Mouse (Mus musculus): Measurements from ENCODE around the gene Adgrl1.

DNA sequence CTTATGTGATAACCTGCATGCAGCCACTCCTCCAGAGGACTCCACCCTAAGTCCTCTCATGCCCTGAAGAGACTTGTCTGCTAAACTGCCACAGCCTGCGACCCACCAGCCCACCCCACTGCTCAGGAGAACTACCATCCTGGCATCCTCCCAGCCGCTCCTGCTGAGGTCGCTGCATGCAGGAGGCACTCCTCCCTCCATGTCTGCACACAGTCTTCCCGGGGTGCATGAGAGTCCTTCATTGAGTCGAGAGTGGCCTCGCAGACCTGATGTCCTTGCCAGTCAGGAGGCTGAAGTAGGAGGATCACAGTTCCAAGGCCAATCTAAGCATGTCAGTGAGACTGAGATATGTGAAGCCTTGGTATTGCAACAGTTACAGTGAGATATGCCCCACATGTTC, 17.7 kb downstream of the Adgrl1 start:
- TF ChIP-seq ZNF384 (IDR thresholded peaks at IDR 0.05; ENCODE audit: low read depth, low read length) (no peak), HCFC1 (IDR thresholded peaks at IDR 0.05; ENCODE audit: borderline replicate concordance, insufficient read depth, low read length) (no peak), CHD2 (IDR thresholded peaks at IDR 0.05; ENCODE audit: low read depth, low read length) (no peak)
